Mouse (Mus musculus) testis, adult 2 months (tissue): ENCODE results near the gene Obscn.

Source experiments
- CTCF ChIP-seq: fragments of 200-500 bp; IDR thresholded peaks from 2 replicates; pipeline ENCODE4 v1.5.1; 2012; ENCODE audit warnings: low read depth, mild to moderate bottlenecking, inconsistent platforms, low read length, moderate library complexity; ENCODE audit not compliant: control insufficient read depth, insufficient read depth, insufficient replicate concordance
- POLR2A ChIP-seq: fragments of 200-500 bp; IDR thresholded peaks from 2 replicates; pipeline ENCODE4 v1.6.1; 2012; ENCODE audit warnings: low read depth, mild to moderate bottlenecking, inconsistent platforms, low read length, moderate library complexity; ENCODE audit not compliant: control insufficient read depth

DNA sequence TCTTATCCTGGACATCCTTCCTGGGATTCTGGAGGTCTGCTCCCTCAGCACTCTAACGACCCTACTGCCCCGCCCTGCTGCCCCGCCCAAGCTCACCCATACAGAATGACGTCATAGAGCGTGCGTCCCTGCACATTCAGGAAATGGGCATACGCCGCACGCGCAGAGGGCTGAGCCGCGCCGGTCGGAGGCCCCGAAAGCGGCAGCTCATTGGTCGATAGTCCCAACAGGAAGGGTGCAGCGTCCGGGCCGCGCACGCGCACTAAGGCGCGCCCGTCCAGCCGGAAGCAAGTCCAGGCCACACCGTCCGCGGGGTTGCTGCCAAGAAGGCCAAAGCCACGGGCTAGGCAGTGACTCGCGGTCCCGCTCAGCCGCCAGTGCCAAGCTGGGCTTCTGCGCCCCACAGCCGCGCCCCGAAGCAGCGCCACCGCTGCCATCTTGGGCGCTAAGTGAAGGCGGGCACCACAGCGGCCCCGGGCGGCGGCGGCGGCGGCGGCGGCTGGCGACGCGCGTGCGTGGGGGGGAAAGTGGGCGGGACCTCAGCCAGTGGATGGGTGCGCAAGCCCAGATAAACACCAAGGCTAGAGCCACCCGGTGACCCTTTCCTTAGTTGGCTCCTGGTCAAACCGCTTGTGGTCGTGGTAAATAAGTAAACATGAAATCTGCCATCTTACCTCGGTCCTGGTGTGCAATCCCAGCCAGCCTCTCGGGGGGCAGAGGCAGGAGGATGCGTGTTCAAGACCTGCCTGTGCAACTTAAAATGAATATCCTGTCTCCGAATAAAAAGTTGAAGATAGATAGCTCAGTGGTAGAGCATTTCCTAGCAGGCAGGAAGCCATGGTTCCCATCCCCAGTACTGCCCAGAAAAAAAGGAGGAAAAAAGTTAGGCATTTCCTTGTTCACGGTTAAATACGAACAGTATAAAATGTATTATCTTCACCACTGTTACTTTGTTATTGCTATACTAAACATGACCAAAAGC, 27.3 kb upstream of the Obscn start, which contains the start of gene Iba57:
- TF ChIP-seq POLR2A (peak; percentile 90), CTCF (no peak)
